Mouse (Mus musculus) MEL (cell line): ENCODE data around the gene Cenpn. TPM values are rescaled to one million over a fixed set of nuclear protein-coding genes. Genes with fewer than 3 reads are reported as not detected.
A peak's percentile ranks its signal among the peaks of the same experiment; 100 is the strongest.

ENCODE experiments used
- DNase-seq: peaks from one replicate; pipeline ENCODE4 v3.0.0; 2011; ENCODE audit warnings: low read depth, low spot score
- H3K27ac ChIP-seq: 2 replicates; pipeline ENCODE4 v1.5.1; 2012; ENCODE audit warnings: low read depth, mild to moderate bottlenecking, control low read depth, low read length, moderate library complexity; ENCODE audit not compliant: control insufficient read depth
- H3K27me3 ChIP-seq, 2 experiments: fragments of 150-350 bp in 1 of 2; sonication (generic) in 1 of 2; 2 replicates each; pipeline ENCODE4 v1.6.1; 2012; ENCODE audit warnings: low read length in 2 of 2, mild to moderate bottlenecking in 2 of 2, improper control_type of control experiment in 1 of 2, moderate library complexity in 1 of 2; ENCODE audit not compliant: insufficient read depth in 2 of 2, control insufficient read depth in 1 of 2
- H3K36me3 ChIP-seq, 2 experiments: 2 replicates each; pipeline ENCODE4 v1.6.1; 2012 to 2014; ENCODE audit warnings: low read length in 2 of 2, improper control_type of control experiment in 1 of 2, inconsistent platforms in 1 of 2, mild to moderate bottlenecking in 1 of 2; ENCODE audit not compliant: insufficient read depth in 2 of 2, control insufficient read depth in 1 of 2
- H3K4me1 ChIP-seq, 2 experiments: fragments of 150-350 bp in 1 of 2; sonication (generic) in 1 of 2; 2 replicates each; pipeline ENCODE4 v1.6.1; 2012; ENCODE audit warnings: low read length in 2 of 2, improper control_type of control experiment in 1 of 2, mild to moderate bottlenecking in 1 of 2; ENCODE audit not compliant: insufficient read depth in 2 of 2, control insufficient read depth in 1 of 2
- H3K4me3 ChIP-seq, 2 experiments: fragments of 150-350 bp in 1 of 2; sonication (generic) in 1 of 2; 2 replicates each; pipeline ENCODE4 v1.5.1; 2012; ENCODE audit warnings: low read depth in 2 of 2, low read length in 2 of 2, mild to moderate bottlenecking in 2 of 2, moderate library complexity in 2 of 2, control low read depth in 1 of 2, improper control_type of control experiment in 1 of 2; ENCODE audit not compliant: control insufficient read depth in 1 of 2, insufficient read depth in 1 of 2
- H3K79me2 ChIP-seq: 2 replicates; pipeline ENCODE4 v1.6.1; 2012; ENCODE audit warnings: mild to moderate bottlenecking, low read length, moderate library complexity; ENCODE audit not compliant: control insufficient read depth, poor library complexity, insufficient read depth
- H3K9ac ChIP-seq: 2 replicates; pipeline ENCODE4 v1.6.1; 2012; ENCODE audit warnings: low read depth, mild to moderate bottlenecking, control low read depth, low read length, moderate library complexity; ENCODE audit not compliant: control insufficient read depth, poor library complexity, severe bottlenecking
- H3K9me3 ChIP-seq: fragments of 150-350 bp; sonication (generic); replicated peaks from 2 replicates; pipeline ENCODE4 v1.6.1; 2012; ENCODE audit warnings: mild to moderate bottlenecking, low read length, improper control_type of control experiment, moderate library complexity; ENCODE audit not compliant: insufficient read depth
- CHD1 ChIP-seq: IDR thresholded peaks from 2 replicates; pipeline ENCODE4 v1.6.1; 2012; ENCODE audit warnings: low read depth, mild to moderate bottlenecking, inconsistent platforms, low read length, improper control_type of control experiment
- CTCF ChIP-seq, 3 experiments: IDR thresholded peaks in 2 of 3; conservative IDR thresholded peaks in 1 of 3; 2 replicates each; pipeline ENCODE4 v1.5.1; 2011 to 2012; ENCODE audit warnings: low read length in 3 of 3, low read depth in 2 of 3, mild to moderate bottlenecking in 2 of 3, improper control_type of control experiment in 1 of 3, inconsistent platforms in 1 of 3, mixed read lengths in 1 of 3, moderate library complexity in 1 of 3; ENCODE audit not compliant: control insufficient read depth in 1 of 3, insufficient read depth in 1 of 3, poor library complexity in 1 of 3, severe bottlenecking in 1 of 3
- EP300 ChIP-seq, 2 experiments: IDR thresholded peaks; 2 replicates each; pipeline ENCODE4 v1.6.1; 2011; ENCODE audit warnings: improper control_type of control experiment in 2 of 2, low read length in 2 of 2, low read depth in 1 of 2, mild to moderate bottlenecking in 1 of 2
- ETS1 ChIP-seq: IDR thresholded peaks from 2 replicates; pipeline ENCODE4 v1.6.1; 2012; ENCODE audit warnings: low read depth, mild to moderate bottlenecking, inconsistent platforms, low read length, improper control_type of control experiment, moderate library complexity
- GABPA ChIP-seq: IDR thresholded peaks from 2 replicates; pipeline ENCODE4 v1.6.1; 2012; ENCODE audit warnings: low read depth, mild to moderate bottlenecking, inconsistent platforms, low read length, improper control_type of control experiment, moderate library complexity
- GATA1 ChIP-seq: IDR thresholded peaks from 2 replicates; pipeline ENCODE4 v1.6.1; 2011; ENCODE audit warnings: low read depth, low read length, improper control_type of control experiment
- HCFC1 ChIP-seq: IDR thresholded peaks from 2 replicates; pipeline ENCODE4 v1.6.1; 2012; ENCODE audit warnings: low read depth, mild to moderate bottlenecking, inconsistent platforms, low read length, improper control_type of control experiment, moderate library complexity
- JUND ChIP-seq: IDR thresholded peaks from 2 replicates; pipeline ENCODE4 v1.6.1; 2011; ENCODE audit warnings: low read depth, mild to moderate bottlenecking, improper control_type of control experiment, low read length
- KAT2A ChIP-seq: conservative IDR thresholded peaks from 2 replicates; pipeline ENCODE4 v1.6.1; 2012; ENCODE audit warnings: low read depth, low read length, improper control_type of control experiment, inconsistent platforms
- MAX ChIP-seq: IDR thresholded peaks from 2 replicates; pipeline ENCODE4 v1.6.1; 2011; ENCODE audit warnings: low read length, improper control_type of control experiment
- MAZ ChIP-seq: IDR thresholded peaks from 2 replicates; pipeline ENCODE4 v1.6.1; 2012; ENCODE audit warnings: low read depth, mild to moderate bottlenecking, inconsistent platforms, low read length, improper control_type of control experiment
- MEF2A ChIP-seq: IDR thresholded peaks from 2 replicates; pipeline ENCODE4 v1.6.1; 2014; ENCODE audit warnings: low read depth, mild to moderate bottlenecking, inconsistent platforms, low read length, improper control_type of control experiment; ENCODE audit not compliant: poor library complexity, insufficient replicate concordance, severe bottlenecking; ENCODE audit errors: extremely low read depth
- MYC ChIP-seq: IDR thresholded peaks from 2 replicates; pipeline ENCODE4 v1.6.1; 2011; ENCODE audit warnings: low read depth, mild to moderate bottlenecking, low read length, improper control_type of control experiment, moderate library complexity
- NRF1 ChIP-seq: IDR thresholded peaks from 2 replicates; pipeline ENCODE4 v1.6.1; 2014; ENCODE audit warnings: low read depth, mild to moderate bottlenecking, inconsistent platforms, low read length, improper control_type of control experiment, moderate library complexity; ENCODE audit not compliant: poor library complexity, insufficient read depth, severe bottlenecking
- TBP ChIP-seq: IDR thresholded peaks from 2 replicates; pipeline ENCODE4 v1.8.0; 2011; ENCODE audit warnings: low read depth, low read length, improper control_type of control experiment
- USF1 ChIP-seq: IDR thresholded peaks from 2 replicates; pipeline ENCODE4 v1.6.1; 2014; ENCODE audit warnings: low read depth, mild to moderate bottlenecking, inconsistent platforms, low read length, improper control_type of control experiment, moderate library complexity
- ZNF384 ChIP-seq: IDR thresholded peaks from 2 replicates; pipeline ENCODE4 v1.6.1; 2012; ENCODE audit warnings: low read depth, mild to moderate bottlenecking, inconsistent platforms, low read length, improper control_type of control experiment
- polyA plus RNA-seq, 2 experiments: library from polyadenylated mRNA; stranded (reverse) in 1 of 2; unstranded in 1 of 2; fragments of >175 nt in 1 of 2; fragments of >200 nt in 1 of 2; gene quantifications; 2 replicates each; pipeline versions ENCODE4 v1.2.1 to v1.2.4; 2012; ENCODE audit warnings: low replicate concordance in 2 of 2, low read depth in 1 of 2; ENCODE audit not compliant: insufficient read length in 2 of 2, insufficient read depth in 1 of 2, missing spikeins in 1 of 2
- total RNA-seq: library from RNA; depleted of rRNA; stranded (reverse); fragments of 300-350 nt; gene quantifications from 2 replicates; pipeline ENCODE4 v1.2.3, GENCODE M21; 2012

Gene Cenpn
- total and polyA plus RNA-seq, 3 experiments = 41.8 to 59.5 TPM; not detected in 1

DNA sequence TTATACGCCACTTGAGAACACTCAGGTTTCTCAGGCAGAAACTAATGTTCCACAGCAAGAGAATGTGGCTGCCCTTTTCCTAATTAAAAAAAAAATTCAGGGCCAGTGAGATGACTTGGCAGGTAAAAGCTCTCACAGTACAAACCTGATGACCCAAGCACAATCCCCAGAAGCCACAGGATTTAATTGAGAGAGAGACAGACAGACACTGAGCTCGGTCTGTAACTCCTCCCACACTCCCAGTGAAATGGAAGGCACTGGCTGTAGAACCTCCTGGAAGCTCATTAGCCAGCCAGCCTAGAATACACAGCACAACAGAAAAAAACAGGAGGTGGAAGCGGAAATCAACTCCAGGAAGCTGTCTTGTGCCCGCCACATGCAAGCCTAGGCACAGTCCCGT lies 54.1 kb downstream of the Cenpn start:
- no peaks in the 10 kb centered on the region for H3K36me3 ChIP-seq
- H3K4me3 ChIP-seq = no peak overlapping the region
- TF ChIP-seq HCFC1 = no peak
- no peak for TF ChIP-seq CTCF (IDR thresholded peaks at IDR 0.05 in 2 of 3, conservative IDR thresholded peaks at IDR 0.05 in 1 of 3; ENCODE audit: control insufficient read depth in 1 of 3, insufficient read depth in 1 of 3, low read depth in 2 of 3, low read length in 3 of 3, poor library complexity in 1 of 3, severe bottlenecking in 1 of 3)
- TF ChIP-seq MAZ = no peak
- TF ChIP-seq MAX = no peak
- TF ChIP-seq USF1 = no peak
- H3K27me3 ChIP-seq = no peaks in the 10 kb centered on the region
- H3K27ac ChIP-seq = no peak overlapping the region
- no peaks in the 10 kb centered on the region for H3K79me2 ChIP-seq
- DNase-seq = no peak
- no peaks in the 10 kb centered on the region for H3K9me3 ChIP-seq
- no peak overlapping the region for H3K9ac ChIP-seq
- no peaks in the 10 kb centered on the region; a peak in 1 of 4 replicates for H3K4me1 ChIP-seq

DNA sequence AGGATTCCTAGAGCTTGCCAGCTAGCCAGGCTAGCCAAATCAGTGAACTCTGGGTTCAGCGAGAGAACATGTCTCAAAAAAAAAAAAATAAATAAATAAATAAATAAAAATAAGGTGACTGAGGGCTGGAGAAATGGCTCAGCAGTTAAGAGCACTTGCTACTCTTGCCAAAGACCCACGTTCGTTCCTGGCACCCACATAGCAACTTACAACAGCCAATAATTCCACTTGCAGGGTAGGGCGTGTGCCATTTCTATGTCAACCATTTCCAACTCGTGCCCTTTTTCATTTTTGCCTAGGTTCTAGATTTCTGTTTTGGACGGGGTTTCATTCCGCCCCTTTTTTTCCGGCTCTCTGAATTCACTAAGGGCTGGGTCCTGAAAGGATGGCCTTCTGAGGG lies 56.5 kb downstream of the Cenpn start:
- H3K27ac ChIP-seq = no peak overlapping the region
- H3K4me1 ChIP-seq = no peaks in the 10 kb centered on the region; a peak in 1 of 4 replicates
- H3K79me2 ChIP-seq = no peaks in the 10 kb centered on the region
- peak overlapping the region; percentile 70 to 93 for H3K4me3 ChIP-seq
- TF ChIP-seq CHD1 (no peak), GATA1 (no peak), GABPA (no peak), TBP (no peak), MEF2A (no peak), MYC (no peak), KAT2A (no peak), ETS1 (no peak), NRF1 (no peak), JUND (no peak), EP300 (IDR thresholded peaks at IDR 0.05; ENCODE audit: low read depth in 1 of 2, low read length in 2 of 2) (no peak), ZNF384 (no peak)
- H3K9me3 ChIP-seq = no peaks in the 10 kb centered on the region
- no peaks in the 10 kb centered on the region for H3K27me3 ChIP-seq
- no peaks in the 10 kb centered on the region; a peak in 1 of 4 replicates for H3K36me3 ChIP-seq
- no peak for DNase-seq
- H3K9ac ChIP-seq = peak overlapping the region; percentile 50
